Mouse (Mus musculus): Measurements from ENCODE around the gene Efhc1. TPM values are rescaled to one million over a fixed set of nuclear protein-coding genes. Genes with fewer than 3 reads are reported as not detected.

The Efhc1 gene
- 5.7 and 10.6 TPM in 2 replicates for polyA plus RNA-seq (2014; fragmentation: Nextera tagmentation; extraction: Ambion mirVana)

DNA sequence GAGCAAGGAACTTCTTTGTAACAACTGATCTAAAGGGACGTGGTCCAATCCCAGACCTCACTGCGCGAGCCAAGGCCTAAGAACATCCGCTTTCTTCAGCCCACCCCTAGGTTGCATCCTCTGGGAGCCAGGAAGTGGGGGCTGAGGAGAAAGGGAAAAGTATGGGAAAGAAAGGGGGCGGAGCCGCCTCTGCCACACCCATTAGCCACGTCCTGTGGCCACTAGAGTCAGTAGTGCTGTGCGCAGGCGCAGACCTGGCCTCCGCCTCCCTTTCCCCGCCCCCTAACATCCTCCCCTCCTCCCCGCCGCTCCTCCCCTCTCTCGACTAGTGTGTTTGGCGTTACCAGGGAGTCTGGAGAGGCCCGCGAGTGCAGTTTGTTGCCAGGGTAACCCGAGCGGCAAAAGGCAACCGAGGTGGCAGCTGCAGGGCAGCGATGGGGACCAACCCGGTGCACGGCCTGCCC lies at the start of gene Efhc1:
Gene Efhc1, plus strand, starts transcription at position 327 of the 464 bp plus-strand sequence.
- DNase-seq (ENCODE audit: low spot score) (peak; percentile 97), ATAC-seq (ENCODE audit: low read depth) (peak; percentile 98)
- H3K4me2 ChIP-seq (ENCODE audit: low read depth, low read length): peak within 1 kb of the TSS; percentile 70
- H3K9ac ChIP-seq (ENCODE audit: low read depth, low read length): peak within 1 kb of the TSS; percentile 66
- H3K36me3 ChIP-seq (ENCODE audit: control insufficient read depth, insufficient read depth, low read length): no peaks in the 10 kb centered on the region
- peak within 1 kb of the TSS; percentile 55 for H3K4me3 ChIP-seq (ENCODE audit: low read depth, low read length)
- H3K9me3 ChIP-seq (ENCODE audit: control insufficient read depth, low read length): no peaks in the 10 kb centered on the region
- no peaks in the 10 kb centered on the region for H3K4me1 ChIP-seq (ENCODE audit: control insufficient read depth, insufficient read depth, low read length)
- no peaks in the 10 kb centered on the region for H3K27me3 ChIP-seq (replicated peaks; ENCODE audit: control insufficient read depth, insufficient read depth, low read length)
- peak within 1 kb of the TSS; percentile 74 for H3K27ac ChIP-seq (replicated peaks; ENCODE audit: low read depth, low read length)
- WGBS: under 1% methylated on average over 15 of the region's 23 CpGs

- no peaks in the 10 kb centered on the region for H3K36me3 ChIP-seq (ENCODE audit: control insufficient read depth, insufficient read depth, low read length)
- H3K9ac ChIP-seq (ENCODE audit: low read depth, low read length): no peak overlapping the region
- H3K4me1 ChIP-seq (ENCODE audit: control insufficient read depth, insufficient read depth, low read length): 0 out of 2 replicates have a peak, but pooled peaks cover 11% of the 10 kb centered on the region
- H3K9me3 ChIP-seq (ENCODE audit: control insufficient read depth, low read length): no peaks in the 10 kb centered on the region
- H3K27ac ChIP-seq (replicated peaks; ENCODE audit: low read depth, low read length): no peak overlapping the region
- WGBS: 79% methylated on average over 8 of the region's 8 CpGs
- ATAC-seq (ENCODE audit: low read depth): peak; percentile 34; the same call in 1 of the 2 replicates
- no peak overlapping the region for H3K4me3 ChIP-seq (ENCODE audit: low read depth, low read length)
- no peak for DNase-seq (ENCODE audit: low spot score)
- no peak overlapping the region for H3K4me2 ChIP-seq (ENCODE audit: low read depth, low read length)
- no peaks in the 10 kb centered on the region for H3K27me3 ChIP-seq (replicated peaks; ENCODE audit: control insufficient read depth, insufficient read depth, low read length)
Measured at GRCm38 (mm10) chr1:20905501-20906127, 45.8 kb upstream of the Efhc1 start.

DNA sequence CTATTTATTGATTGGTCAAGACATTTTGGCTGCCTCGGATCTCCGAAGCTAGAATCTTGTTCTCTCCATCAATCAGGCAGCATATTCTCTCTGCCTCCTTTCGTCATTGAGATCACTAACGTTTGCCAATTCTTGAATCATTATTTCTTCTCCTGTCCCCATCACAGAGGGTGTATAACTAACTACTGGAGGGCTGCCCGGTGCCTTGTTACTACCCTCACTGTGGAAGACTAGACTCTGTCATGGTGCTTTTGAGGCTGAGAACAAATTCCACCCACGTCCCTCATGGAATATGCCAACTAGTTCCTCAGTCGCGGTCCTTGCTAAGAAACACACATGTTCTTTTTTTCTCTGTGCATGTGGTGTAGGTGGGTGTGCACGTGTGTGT lies 45.3 kb upstream of the Efhc1 start:
- peak; percentile 42; the same call in 1 of the 2 replicates for ATAC-seq (ENCODE audit: low read depth)
- H3K36me3 ChIP-seq (ENCODE audit: control insufficient read depth, insufficient read depth, low read length): no peaks in the 10 kb centered on the region
- H3K4me1 ChIP-seq (ENCODE audit: control insufficient read depth, insufficient read depth, low read length): 0 out of 2 replicates have a peak, but pooled peaks cover 11% of the 10 kb centered on the region
- H3K9me3 ChIP-seq (ENCODE audit: control insufficient read depth, low read length): no peaks in the 10 kb centered on the region
- no peaks in the 10 kb centered on the region for H3K27me3 ChIP-seq (replicated peaks; ENCODE audit: control insufficient read depth, insufficient read depth, low read length)
- no peak for DNase-seq (ENCODE audit: low spot score)
- H3K4me3 ChIP-seq (ENCODE audit: low read depth, low read length): no peak overlapping the region
- H3K9ac ChIP-seq (ENCODE audit: low read depth, low read length): no peak overlapping the region
- no peak overlapping the region for H3K4me2 ChIP-seq (ENCODE audit: low read depth, low read length)
- no peak overlapping the region for H3K27ac ChIP-seq (replicated peaks; ENCODE audit: low read depth, low read length)
- 86% methylated on average over 9 of the region's 9 CpGs for WGBS

DNA sequence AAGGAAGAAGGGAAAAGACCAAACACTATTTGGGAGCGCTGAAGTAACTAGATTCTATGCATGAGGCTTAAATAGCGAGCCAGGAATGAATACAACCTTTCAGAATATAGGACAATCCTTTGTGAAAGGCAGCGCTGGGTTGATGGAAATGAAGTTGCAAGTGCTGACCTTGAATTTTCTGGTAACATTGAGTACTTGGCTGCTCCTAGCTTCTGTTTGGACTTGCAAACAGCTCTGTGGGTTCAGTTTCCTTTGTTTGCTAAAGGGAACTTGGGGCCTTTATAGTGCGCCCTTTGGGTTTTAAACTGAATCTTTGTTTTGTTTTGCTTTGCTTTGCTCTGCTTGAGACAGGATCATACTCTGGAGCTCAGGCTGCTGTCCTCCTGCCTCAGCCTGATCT lies 42.9 kb upstream of the Efhc1 start:
- no peaks in the 10 kb centered on the region for H3K9me3 ChIP-seq (ENCODE audit: control insufficient read depth, low read length)
- no peaks in the 10 kb centered on the region for H3K27me3 ChIP-seq (replicated peaks; ENCODE audit: control insufficient read depth, insufficient read depth, low read length)
- no peak for DNase-seq (ENCODE audit: low spot score)
- H3K4me1 ChIP-seq (ENCODE audit: control insufficient read depth, insufficient read depth, low read length): 0 out of 2 replicates have a peak, but pooled peaks cover 11% of the 10 kb centered on the region
- H3K4me2 ChIP-seq (ENCODE audit: low read depth, low read length): no peak overlapping the region
- H3K4me3 ChIP-seq (ENCODE audit: low read depth, low read length): no peak overlapping the region
- no peaks in the 10 kb centered on the region for H3K36me3 ChIP-seq (ENCODE audit: control insufficient read depth, insufficient read depth, low read length)
- no peak for ATAC-seq (ENCODE audit: low read depth)
- no peak overlapping the region for H3K9ac ChIP-seq (ENCODE audit: low read depth, low read length)
- H3K27ac ChIP-seq (replicated peaks; ENCODE audit: low read depth, low read length): no peak overlapping the region
- 37% methylated on average over 4 of the region's 4 CpGs for WGBS

DNA sequence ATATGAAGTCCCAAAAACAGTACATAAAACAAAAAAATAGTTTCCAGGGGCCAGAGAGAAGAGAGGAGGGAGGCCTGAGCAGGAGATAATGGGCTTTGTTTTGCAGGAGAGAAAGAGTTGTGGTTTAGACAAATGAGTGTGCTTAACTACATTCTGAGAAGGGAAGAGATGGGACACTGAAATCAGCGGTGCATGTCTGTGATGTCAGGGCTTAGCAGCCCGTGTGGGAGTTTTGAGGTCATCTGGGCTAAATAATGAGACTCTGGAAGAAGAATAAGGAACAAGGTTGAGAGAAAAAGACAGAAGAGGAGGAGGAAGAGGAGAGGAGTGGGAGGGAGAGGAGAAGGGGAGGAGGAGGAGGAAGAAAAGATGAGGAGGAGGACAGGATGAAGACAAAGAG lies 39.3 kb upstream of the Efhc1 start:
- ATAC-seq (ENCODE audit: low read depth) (no peak), DNase-seq (ENCODE audit: low spot score) (no peak)
- Histone ChIP-seq H3K27ac (replicated peaks; ENCODE audit: low read depth, low read length) (no peak overlapping the region), H3K4me1 (ENCODE audit: control insufficient read depth, insufficient read depth, low read length) (0 out of 2 replicates have a peak, but pooled peaks cover 9% of the 10 kb centered on the region), H3K4me2 (ENCODE audit: low read depth, low read length) (no peak overlapping the region), H3K27me3 (replicated peaks; ENCODE audit: control insufficient read depth, insufficient read depth, low read length) (no peaks in the 10 kb centered on the region), H3K36me3 (ENCODE audit: control insufficient read depth, insufficient read depth, low read length) (no peaks in the 10 kb centered on the region), H3K9me3 (ENCODE audit: control insufficient read depth, low read length) (no peaks in the 10 kb centered on the region), H3K4me3 (ENCODE audit: low read depth, low read length) (no peak overlapping the region), H3K9ac (ENCODE audit: low read depth, low read length) (no peak overlapping the region)
- WGBS: 37% methylated on average over 2 of the region's 2 CpGs

GRCm38 (mm10) chr1:20912527-20913171 lies 38.8 kb upstream of the Efhc1 start:
- H3K36me3 ChIP-seq (ENCODE audit: control insufficient read depth, insufficient read depth, low read length): no peaks in the 10 kb centered on the region
- peak; percentile 38; the same call in 1 of the 2 replicates for ATAC-seq (ENCODE audit: low read depth)
- 0 out of 2 replicates have a peak, but pooled peaks cover 6% of the 10 kb centered on the region for H3K4me1 ChIP-seq (ENCODE audit: control insufficient read depth, insufficient read depth, low read length)
- H3K27me3 ChIP-seq (replicated peaks; ENCODE audit: control insufficient read depth, insufficient read depth, low read length): no peaks in the 10 kb centered on the region
- H3K27ac ChIP-seq (replicated peaks; ENCODE audit: low read depth, low read length): no peak overlapping the region
- 69% methylated on average over 13 of the region's 13 CpGs for WGBS
- no peak overlapping the region for H3K4me2 ChIP-seq (ENCODE audit: low read depth, low read length)
- no peak overlapping the region for H3K9ac ChIP-seq (ENCODE audit: low read depth, low read length)
- DNase-seq (ENCODE audit: low spot score): peak; percentile 27
- H3K4me3 ChIP-seq (ENCODE audit: low read depth, low read length): no peak overlapping the region
- H3K9me3 ChIP-seq (ENCODE audit: control insufficient read depth, low read length): no peaks in the 10 kb centered on the region

DNA sequence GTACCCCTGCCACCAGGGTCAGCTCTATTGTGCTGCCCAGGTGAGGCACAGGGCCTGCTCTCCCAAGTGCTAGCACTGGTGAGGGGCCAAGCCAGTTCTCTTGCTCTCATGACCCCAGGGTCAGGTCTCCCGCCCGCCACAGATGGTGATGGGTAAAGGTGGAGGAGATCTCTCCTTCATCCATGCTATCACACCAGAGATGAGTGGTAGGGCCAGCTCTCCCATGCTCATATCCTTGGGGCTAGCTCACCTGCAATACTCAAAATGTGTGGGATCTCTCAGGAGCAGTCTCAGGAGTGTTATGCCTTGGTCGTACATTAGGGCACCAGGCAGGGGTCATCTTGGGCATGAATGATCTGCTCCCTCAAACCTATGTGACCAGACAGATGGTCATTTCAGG lies 36.7 kb upstream of the Efhc1 start:
- Histone ChIP-seq H3K4me1 (ENCODE audit: control insufficient read depth, insufficient read depth, low read length) (no peaks in the 10 kb centered on the region), H3K27me3 (replicated peaks; ENCODE audit: control insufficient read depth, insufficient read depth, low read length) (no peaks in the 10 kb centered on the region), H3K9ac (ENCODE audit: low read depth, low read length) (no peak overlapping the region), H3K4me2 (ENCODE audit: low read depth, low read length) (no peak overlapping the region), H3K36me3 (ENCODE audit: control insufficient read depth, insufficient read depth, low read length) (no peaks in the 10 kb centered on the region), H3K4me3 (ENCODE audit: low read depth, low read length) (no peak overlapping the region), H3K9me3 (ENCODE audit: control insufficient read depth, low read length) (no peaks in the 10 kb centered on the region), H3K27ac (replicated peaks; ENCODE audit: low read depth, low read length) (no peak overlapping the region)
- ATAC-seq (ENCODE audit: low read depth) (no peak), DNase-seq (ENCODE audit: low spot score) (no peak)
- WGBS: 96% methylated on average over 3 of the region's 3 CpGs

DNA sequence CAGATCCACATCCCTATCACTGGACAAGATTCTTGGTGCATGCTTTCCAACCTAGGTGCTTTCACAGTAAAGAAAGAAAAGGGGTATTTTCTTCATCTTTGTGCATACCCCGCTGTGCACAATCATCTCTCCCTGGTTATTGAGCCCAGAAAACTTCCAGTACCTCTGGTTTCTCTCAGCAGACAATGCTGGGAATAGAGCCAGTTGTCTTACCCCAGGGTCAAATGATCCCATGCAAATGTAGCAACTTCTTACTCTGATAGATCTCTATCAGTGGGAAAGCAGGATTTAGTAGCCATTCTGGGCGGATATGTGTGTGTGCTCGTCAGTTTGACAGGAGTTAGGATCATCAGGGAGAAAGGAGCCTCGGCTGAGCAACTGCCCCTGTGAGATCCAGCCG lies 35.8 kb upstream of the Efhc1 start:
- ATAC-seq (ENCODE audit: low read depth) (no peak), DNase-seq (ENCODE audit: low spot score) (no peak)
- 78% methylated on average over 5 of the region's 5 CpGs for WGBS
- Histone ChIP-seq H3K27ac (replicated peaks; ENCODE audit: low read depth, low read length) (no peak overlapping the region), H3K4me1 (ENCODE audit: control insufficient read depth, insufficient read depth, low read length) (no peaks in the 10 kb centered on the region), H3K9me3 (ENCODE audit: control insufficient read depth, low read length) (no peaks in the 10 kb centered on the region), H3K4me2 (ENCODE audit: low read depth, low read length) (no peak overlapping the region), H3K9ac (ENCODE audit: low read depth, low read length) (no peak overlapping the region), H3K4me3 (ENCODE audit: low read depth, low read length) (no peak overlapping the region), H3K36me3 (ENCODE audit: control insufficient read depth, insufficient read depth, low read length) (no peaks in the 10 kb centered on the region), H3K27me3 (replicated peaks; ENCODE audit: control insufficient read depth, insufficient read depth, low read length) (no peaks in the 10 kb centered on the region)

Data from embryonic facial prominence, embryonic 14.5 days (tissue).